Mouse (Mus musculus) hindlimb bud, embryonic 11.5 days (tissue): Measurements from ENCODE around the gene Lck.
A peak's percentile ranks its signal among the peaks of the same experiment; 100 is the strongest.

Source experiments
- DNase-seq: peaks from one replicate; pipeline ENCODE4 v3.0.0-alpha.2; 2012; ENCODE audit warnings: low read depth, low spot score; ENCODE audit errors: extremely low spot score

Gene Lck

DNA sequence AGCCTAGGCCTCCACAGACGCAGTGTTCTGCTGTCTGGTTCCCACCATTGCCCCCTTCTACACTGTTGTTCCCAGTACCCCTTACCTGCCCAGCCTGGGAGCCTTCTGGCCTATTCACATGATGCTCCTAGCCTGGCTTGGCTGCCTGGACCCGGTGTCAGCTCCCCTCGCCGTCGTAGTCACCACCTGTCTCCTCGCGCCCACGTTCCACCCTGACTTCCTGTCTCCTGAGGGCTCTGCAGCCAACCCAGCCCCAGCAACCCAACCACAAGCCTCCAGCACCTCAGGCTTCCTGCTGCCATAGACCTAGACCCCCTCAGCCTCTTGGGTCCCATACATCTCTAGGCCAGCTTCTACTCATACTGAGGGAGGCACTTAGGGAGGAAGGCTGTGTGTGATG is at the start of gene Lck:
TSS of gene Lck (minus strand) at position 212 of the 400 bp plus-strand sequence.
- no peak for DNase-seq

DNA sequence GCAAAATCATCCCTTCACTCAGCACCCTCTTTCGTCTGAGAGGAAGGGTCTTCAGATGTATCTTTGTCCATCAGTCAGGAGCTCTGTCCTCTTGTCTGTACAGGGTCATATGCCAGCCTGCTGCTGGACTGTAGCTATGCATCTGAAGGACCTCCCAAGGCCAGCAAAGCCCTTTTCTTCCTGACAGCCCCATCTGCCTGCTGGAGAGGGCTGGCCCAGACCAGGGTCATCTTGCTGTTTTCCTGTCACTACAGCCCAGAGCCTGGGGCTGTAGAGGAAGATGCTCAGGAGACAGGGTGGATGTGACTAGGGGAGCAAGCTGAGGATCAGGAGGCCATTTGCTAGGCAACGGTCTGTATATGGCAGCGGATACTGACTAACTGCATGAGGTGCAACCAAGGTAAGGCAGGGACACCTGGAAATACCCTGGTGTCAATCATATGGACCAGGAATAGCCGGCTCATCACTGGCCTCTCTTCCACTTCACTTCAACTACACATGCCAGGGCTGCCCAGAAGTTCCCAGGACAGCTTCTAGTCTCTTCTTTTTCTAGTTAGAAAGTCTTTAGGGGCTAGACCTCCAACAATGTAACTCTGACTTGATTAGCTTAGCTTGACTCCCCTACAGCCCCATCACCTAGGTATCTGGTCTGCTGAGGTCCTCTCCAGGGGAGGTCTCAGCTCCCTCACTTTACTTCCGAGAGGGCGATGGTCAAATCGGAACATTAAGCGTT is 49.5 kb upstream of the Lck start:
- DNase-seq = no peak

DNA sequence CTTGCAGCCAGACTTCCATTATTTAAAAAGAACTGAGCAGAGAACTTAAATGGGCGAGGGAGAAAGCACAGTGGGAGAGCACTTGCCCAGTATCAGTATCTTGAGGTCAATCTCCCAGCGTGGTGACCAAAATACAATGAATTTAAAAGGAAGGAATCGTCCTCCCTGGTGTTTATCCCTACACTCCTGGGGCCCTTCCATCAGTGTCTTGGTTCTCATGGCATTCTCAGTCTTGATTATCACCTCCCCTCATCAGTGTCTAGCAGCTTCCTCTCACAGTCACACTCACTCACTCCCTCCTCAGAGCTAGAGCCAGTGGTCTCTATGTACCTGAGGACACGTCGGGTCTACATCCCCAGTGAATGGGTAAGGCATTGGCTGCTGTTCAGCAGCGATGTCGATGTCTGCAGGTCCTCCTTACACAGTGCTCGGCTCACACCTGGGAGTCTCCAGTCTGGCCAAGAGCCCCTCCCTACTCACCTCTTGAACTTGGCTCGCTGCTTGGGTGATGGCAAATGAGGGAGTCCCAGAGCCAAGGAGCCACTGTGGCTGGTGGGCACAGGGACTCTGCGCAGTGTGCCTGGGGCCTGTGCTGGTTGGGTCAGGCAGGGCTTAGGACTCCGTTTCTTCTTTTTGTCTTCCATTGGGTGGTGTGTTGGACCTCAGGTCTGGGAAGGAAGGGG is 48.8 kb upstream of the Lck start:
- no peak for DNase-seq

DNA sequence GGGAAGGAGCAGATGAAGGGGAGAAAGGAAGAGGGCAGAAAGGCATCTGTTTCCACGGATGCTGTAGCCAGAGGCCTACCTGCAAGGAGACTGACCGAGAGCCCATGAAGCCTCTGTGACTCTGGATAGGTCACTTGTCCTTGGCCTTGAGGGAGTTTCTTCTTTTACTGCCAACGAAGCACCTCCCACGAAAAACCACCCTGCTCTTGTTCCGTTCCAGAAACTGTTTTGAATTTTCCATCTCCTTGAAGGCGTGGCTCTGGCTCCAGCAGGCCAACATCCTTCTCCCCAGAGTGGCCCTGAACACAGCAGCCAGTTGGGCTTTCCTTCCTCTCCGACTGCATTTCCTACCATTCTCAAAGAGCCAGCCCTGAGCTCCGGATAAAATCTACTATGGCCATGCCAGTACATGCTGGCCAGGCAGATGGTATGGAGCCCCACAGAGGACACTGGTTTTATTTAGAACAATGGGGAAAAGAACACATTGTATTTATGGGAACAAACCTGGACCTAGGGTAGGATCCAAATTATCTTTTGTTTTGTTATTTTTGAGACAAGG is 47.9 kb upstream of the Lck start:
- DNase-seq = no peak

DNA sequence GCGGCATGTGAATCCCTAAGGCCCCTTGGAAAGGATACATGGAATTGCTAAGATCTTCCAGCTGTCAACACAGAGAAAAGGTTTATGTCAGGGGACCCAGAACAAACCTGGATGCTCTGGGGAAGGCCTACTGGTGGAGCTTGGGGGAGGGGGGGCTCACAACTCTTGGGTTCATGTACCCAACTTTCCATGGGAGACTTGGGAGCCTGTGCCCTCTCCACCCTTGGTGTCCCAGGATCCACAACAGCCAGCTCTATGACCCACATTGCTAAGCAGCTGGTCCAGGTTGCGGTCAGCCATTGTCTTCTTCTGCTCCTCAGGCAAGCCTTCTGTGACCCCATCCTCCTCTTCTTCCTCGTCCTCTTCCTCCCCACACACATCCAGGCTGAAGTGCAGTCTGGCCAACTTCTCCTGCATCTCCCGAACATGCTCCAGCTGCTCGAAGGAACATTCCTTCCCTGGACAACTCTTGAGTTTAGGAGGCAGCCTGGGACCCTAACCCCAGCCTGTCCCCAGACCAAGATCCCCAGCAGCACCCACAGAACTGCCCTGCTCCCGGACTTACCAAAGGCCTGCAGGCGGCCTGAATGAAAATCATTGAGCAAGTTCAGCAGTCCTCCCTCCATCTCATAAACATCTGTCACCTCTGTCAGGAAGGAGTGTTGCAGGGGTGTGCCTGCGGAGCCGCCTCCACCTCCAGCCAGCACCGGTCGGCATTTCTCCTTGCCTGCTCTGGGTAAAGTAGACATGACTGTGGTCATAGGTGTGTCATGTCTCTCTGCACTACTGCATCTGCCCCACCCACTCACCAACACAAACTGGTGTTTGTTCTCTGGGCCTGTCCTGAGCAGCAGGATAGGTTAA is 47.2 kb upstream of the Lck start:
- DNase-seq = no peak

DNA sequence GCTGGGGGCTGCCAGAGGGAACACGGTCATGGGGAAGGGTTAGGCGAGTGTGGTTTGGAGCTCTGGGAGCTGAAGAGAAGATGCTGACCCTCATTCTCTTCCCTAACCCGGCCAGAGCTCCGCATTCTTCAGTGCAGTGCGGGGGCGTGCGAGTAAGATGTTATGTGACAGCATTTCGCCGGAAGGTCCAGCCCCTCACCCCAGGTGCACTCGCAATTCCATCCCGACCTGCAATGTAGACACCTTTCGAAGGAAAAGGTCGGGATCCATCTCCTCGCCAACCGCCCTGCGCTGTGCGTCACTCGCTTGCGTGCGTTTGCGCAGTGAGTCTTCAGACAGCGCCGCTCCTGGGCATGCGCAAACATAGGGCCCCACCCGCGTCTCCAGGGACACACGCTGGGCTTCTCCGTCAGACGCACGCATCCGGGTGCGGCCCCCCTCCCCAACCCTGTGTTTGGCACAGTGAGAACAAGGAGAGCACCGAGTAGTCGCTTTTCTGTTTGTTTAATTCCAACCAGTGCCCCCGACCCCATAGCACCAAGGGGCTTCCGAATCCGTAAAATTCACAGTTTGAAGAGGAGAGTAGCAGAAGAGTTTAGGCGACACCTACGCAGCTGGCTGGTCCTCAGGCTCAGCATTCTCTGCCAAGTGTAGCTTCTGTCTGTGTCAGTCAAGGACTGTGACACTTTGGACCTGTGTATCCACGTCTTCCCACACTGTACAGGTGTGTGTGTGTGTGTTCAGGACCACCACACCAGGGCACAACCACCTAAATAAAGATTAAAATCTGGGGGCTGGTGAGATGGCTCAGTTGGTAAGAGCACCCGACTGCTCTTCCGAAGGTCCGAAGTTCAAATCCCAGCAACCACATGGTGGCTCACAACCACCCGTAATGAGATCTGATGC is 45.6 kb upstream of the Lck start, which contains the start of gene Iqcc:
TSS of gene Iqcc (minus strand) at position 314 of the 906 bp plus-strand sequence.
- no peak for DNase-seq

DNA sequence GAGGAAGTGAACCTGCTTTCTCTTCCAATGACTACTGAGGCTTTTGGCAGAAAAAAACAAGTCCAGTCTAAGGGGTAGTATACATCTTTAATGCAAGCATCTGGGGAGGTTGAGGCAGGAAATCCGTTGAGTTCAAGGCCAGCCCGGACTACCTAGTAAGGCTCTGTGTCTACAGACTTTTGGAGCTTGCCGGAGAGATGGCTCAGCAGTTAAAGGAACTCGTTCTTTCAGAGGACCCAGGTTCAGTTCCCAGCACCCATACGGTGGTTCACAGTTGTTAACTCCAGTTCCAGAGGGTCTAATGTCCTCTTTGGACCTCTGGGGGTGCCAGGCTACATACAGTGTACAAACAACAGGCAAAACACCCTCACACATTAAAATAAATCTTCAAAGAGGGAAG is 44.6 kb upstream of the Lck start:
- no peak for DNase-seq

DNA sequence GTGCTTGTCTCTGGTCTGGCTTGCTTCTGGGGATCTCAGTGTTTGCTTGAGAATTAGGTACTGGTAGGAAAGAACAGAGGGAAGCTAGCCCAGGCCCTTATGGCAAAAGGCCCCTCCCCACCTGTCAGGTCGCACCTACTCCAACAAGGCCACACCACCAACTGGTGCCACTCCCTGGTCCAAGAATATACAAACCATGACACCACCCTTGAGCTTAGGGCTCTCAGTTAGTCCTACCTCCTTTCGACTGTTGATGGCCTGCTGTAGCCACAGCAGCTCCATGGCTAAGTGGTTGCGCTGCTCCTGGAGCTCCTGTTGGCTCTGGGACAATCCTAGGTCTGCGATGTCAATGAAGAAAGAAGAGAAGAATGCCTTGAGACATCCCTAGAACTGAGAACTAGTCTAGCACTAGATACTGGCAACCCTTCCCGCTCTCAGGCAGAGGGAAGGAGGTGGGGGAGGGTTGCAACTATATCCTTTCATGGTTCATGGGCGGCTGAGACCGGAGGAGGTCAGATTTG is 43.7 kb upstream of the Lck start:
- DNase-seq = no peak

DNA sequence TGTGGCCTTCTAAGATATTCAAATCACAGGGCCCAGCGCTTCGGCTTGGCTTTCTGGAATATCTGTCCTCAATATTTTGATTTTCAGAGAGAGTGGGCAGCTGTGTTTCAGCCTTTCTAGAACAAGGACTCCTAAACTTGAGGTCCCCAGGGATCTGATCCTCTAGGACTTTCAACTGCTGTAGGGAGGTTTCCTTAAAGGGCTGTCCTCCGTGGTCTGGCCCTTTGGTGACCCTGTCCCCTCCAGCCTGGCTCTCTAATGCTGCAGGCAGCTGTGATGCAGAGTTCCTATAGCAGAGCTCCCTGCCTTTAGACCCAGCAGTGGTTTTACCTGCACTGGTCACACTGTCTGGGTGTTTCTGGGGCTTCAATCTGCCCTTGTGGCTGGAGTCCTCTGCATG is 43.2 kb upstream of the Lck start:
- DNase-seq = no peak

DNA sequence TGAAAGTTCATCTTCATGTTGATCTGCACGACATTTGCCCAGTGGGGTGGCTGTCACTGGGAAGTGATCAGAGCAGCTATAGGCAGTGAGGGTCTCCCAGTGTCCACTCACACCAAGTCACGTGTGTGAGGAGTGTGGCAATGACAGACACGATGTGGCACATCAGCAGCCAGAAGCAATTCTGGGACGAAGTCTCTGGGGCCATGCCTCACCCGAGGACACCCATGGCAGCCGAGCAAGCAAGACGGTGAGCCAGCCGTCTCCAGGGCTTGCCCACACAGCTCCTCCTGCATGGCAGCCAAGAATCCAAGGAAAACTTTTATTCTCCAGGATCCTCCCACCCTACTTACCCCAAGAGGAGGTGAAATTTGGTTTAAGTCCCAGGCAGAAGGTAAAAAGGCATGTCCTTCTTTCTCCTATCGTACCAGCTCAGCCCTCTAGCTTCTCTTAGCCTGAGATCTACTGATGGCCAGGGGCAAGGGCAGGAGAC is 42.4 kb upstream of the Lck start:
- no peak for DNase-seq

DNA sequence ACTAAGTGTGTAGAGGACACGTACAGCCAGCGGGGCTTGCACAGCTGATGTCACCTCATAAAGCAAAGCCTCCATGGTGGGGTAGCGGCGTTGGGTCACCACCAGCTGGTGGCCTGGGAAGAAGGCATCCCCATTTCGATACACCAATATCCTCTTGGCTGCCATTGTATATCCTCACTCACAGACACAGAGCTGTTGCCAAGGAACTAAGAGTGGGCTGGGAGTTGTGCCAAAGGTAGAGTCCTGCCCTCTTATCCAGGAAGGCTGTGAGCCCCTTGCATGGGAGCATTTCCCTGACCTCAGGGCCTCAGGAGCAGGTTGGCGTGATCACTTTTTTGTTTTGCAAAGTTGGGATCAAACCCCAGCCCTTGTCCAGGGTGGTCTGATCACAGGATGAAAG is 40.7 kb upstream of the Lck start, which contains the start of gene Dcdc2b:
TSS of gene Dcdc2b (minus strand) at position 165 of the 400 bp plus-strand sequence.
- no peak for DNase-seq

DNA sequence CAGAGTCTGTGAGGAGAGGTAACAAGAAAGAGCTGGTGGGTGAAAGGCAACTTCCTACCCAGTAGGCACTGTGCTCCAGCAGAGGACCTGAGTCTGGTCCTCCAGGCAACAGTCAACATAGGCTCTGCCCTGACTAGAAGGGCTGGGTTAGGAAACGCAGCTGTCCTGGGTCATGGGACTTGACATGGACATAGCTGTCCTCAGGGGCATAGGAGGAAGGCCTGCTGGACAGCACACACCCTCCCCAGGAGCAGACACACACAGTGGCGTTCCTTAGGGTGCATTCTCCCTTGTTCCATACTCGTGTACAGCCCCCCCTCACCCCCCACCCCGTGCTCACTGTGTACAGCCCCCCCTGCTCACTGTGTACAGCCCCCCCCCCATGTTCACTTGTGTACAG is 37.0 kb upstream of the Lck start:
- no peak for DNase-seq

DNA sequence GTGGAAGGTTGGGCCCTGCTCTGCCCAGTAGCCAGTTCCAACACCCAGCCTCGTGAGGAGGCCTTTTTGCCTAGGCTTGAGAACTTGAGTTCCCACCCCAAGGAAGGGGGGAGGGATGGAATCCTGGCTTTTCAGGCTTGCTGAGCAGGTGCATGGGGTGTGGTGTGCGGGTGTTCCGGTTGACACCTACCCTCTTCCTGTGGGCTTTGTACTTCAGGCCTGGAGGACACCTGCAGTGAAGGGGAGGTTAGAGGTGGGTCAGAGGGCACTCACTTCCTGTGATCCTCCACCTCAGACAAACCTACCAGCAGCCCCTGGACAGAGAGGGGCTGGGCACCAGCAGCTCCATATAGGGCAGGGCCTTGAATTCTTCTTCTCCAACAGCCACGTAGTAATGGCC is 36.6 kb upstream of the Lck start:
- no peak for DNase-seq

DNA sequence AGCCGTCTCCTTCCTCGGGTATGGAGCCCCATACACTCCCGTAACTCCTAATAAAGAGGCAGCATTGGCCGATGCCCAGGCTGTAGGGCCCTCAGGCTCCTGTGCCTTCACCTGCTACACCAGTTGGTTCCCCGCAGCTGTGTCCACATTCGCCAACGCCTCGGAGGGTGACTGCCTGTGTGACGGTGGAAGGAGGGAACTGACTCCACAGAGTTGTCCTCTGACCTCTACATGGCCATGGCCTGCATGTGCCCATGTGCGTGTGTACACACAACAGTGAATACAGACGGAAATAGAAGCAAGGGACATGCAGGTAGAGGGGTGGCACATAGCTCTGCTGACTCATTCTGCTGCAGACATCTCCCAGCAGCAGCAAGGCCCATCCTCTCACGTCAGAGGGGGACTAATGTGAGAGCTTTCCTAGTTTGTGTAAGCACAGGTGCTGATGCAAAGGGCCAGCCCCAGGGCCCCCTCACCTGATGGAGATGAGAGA is 35.7 kb upstream of the Lck start:
- no peak for DNase-seq

DNA sequence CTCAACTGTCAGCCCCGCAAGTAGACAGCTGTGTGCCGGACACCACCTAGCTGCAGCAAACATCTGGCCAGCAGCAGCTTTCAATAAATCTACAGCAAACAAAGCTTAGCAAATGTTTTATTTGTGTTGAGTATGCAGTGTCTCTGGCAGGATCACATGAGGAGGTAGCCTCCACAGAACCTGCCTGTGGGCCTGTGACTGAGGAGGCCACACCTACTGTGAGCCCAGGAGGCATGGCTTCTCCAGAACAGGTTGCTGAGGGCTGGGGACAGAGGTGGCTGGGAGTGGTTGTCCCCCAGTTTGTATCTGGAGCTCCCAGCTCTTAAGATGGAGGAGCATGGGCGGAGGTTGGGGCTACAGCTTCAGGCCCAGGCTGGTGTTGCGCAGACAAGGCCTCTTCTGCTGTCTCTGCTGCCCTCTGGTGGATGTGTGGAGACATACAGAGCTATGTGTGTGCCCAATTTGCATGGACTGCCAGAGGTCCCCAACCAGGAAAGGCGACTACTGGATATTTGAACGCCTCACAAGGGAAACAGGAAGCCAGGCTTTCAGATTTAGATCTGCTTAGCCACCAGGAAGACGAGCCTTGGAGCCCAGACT is 35.1 kb upstream of the Lck start:
- DNase-seq = peak; percentile 72

DNA sequence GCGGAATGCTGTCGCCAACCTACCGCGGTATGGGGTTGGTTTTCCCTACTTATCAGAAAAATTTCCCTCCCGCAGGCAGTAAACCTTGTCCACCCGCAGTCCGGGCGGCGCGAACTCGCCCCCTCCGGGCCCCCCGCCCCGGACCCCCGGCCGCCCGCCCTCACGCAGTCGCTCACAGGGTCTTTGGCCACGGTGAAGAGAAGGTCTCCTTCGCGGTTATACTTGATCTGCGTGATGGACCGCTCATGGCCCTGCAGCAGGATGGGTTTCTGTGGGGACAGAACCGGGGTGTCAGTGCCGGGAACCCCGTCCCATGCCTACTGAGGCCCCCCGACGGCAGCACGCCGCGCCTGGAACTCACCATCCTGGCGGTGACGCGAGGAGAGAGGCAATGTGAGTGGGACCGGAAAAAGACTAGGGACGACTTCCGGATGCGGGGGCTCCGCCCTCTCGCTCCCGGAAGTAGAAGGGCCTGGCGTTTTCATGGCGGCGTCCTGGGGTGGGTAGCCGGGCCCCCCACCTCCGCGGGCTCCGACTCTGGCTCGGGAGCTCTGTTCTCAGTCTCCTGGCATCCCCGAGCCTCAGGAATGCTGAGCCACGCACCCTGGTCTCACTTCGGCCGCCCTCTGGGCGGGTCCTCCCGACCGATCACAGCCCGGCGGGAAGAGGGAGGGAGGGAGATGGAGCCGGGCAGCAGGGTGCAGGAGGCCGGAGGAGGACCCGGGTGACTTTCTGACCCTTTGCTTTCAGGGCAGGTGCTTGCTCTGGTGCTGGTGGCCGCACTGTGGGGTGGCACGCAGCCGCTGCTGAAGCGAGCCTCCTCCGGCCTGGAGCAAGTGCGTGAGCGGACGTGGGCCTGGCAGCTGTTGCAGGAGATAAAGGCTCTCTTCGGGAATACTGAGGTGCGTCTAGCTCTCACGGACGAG is 27.1 kb upstream of the Lck start, which contains the start of the genes Eif3i and Tmem234:
TSS of gene Eif3i (minus strand) at position 416 of the 926 bp plus-strand sequence.
TSS of gene Tmem234 (plus strand) at position 436 of the 926 bp plus-strand sequence.
- no peak for DNase-seq

DNA sequence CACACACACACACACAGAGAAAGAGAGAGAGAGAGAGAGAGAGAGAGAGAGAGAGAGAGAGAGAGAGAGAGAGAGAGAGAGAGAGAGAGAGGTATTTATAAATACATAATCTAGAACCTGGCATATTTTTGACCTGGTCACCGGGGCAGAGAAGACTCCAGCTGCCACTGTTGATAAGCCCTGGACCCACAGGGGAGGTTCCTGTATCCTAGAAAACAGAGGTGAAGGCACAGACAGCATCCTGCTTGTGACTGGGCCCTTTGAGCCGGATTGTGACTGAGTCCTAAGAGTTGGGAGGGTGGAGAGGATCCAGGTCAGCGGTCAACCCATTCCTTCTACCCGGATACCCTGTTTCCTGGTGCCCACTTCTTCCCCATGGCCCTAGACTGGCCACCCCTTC is 15.4 kb upstream of the Lck start:
- no peak for DNase-seq

DNA sequence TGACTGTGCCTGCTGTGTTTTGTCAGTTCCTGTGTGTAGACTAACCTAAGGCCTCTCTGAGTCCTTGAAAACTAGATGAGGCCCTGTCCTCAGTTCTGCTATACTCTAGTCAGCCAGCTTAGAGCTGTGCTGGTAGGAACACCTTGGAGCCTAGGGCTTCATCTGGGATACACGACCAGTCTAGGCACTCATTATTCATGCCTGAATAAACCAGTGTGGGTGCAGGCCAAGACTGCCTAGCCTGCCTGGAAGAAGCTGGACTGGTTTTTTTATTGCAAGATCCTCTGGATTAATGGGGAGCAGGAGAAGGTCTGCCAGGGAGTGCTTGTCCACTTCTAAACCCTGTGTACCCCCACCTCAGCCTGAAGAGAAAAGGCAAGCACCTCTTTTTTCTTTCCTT is 13.5 kb upstream of the Lck start:
- DNase-seq = no peak
